Mouse (Mus musculus): ENCODE results near the gene Ep400. TPM values are rescaled to one million over a fixed set of nuclear protein-coding genes. Genes with fewer than 3 reads are reported as not detected.
"Not testable (repeated sequence)": the region's sequence is repeated elsewhere in the genome, so short reads cannot be mapped to it uniquely, and the experiment has no call there.

Gene Ep400
- polyA plus RNA-seq, 1 experiment from 2014 or later = 21.6 TPM

DNA sequence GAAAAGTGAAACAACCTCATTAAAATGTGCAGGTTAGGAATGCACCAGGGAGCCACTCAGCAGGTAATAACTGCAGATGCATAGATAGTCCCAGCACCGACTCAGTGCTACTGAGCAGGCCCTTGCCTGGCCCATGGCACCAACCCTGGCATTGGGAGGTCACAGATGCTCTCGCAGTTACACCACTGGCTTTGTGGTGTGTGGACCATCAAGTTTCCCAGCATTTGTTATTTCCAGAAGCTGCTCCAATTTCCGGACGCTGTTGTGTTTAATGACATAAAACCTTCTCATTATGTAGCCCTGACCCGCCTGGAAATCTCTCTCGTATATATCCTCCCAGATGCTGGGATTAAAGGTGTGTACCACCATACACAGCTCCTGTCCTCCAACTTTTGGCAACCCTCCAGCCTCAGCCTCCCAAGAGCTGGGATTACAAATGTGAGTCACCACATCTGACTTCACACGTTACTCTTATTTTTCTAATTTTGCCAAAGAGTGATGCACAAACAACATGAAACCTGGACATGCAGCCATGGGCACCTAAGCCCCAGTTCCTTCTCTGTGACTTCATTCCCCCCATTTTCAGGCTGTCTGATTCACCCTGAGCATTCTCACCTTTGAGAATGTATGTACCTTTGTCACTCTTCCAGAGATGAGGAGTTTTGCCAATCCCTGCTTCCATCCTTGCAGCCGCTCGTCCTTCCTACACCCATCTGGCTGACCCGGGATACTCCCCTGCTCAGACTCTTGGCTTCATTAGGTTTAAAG is 10.4 kb upstream of the Ep400 start:
- DNase-seq (ENCODE audit: low spot score) = no peak
- peak overlapping the region; percentile 63 for H3K4me3 ChIP-seq (replicated peaks; ENCODE audit: low read depth, low read length)
- WGBS = 44% methylated on average over 10 of the region's 10 CpGs
- H3K36me3 ChIP-seq (ENCODE audit: insufficient read depth, low read length) = peaks cover 21% of the 10 kb centered on the region; the same call in 1 of the 2 replicates
- H3K4me1 ChIP-seq (replicated peaks; ENCODE audit: insufficient read depth, low read length) = peaks cover 8% of the 10 kb centered on the region
- no peak for TF ChIP-seq CTCF (IDR thresholded peaks at IDR 0.05; ENCODE audit: low read depth)
- H3K27me3 ChIP-seq (ENCODE audit: insufficient read depth, low read length) = no peaks in the 10 kb centered on the region
- peak overlapping the region; percentile 79 for H3K27ac ChIP-seq
- H3K4me2 ChIP-seq (ENCODE audit: low read length) = peak overlapping the region; percentile 96
- peak; percentile 54 for ATAC-seq (replicated peaks; ENCODE audit: low FRiP score, low read depth)
- peak overlapping the region; percentile 80 for H3K9ac ChIP-seq (ENCODE audit: low read depth, low read length)
- no peaks in the 10 kb centered on the region for H3K9me3 ChIP-seq (replicated peaks; ENCODE audit: low read length)

DNA sequence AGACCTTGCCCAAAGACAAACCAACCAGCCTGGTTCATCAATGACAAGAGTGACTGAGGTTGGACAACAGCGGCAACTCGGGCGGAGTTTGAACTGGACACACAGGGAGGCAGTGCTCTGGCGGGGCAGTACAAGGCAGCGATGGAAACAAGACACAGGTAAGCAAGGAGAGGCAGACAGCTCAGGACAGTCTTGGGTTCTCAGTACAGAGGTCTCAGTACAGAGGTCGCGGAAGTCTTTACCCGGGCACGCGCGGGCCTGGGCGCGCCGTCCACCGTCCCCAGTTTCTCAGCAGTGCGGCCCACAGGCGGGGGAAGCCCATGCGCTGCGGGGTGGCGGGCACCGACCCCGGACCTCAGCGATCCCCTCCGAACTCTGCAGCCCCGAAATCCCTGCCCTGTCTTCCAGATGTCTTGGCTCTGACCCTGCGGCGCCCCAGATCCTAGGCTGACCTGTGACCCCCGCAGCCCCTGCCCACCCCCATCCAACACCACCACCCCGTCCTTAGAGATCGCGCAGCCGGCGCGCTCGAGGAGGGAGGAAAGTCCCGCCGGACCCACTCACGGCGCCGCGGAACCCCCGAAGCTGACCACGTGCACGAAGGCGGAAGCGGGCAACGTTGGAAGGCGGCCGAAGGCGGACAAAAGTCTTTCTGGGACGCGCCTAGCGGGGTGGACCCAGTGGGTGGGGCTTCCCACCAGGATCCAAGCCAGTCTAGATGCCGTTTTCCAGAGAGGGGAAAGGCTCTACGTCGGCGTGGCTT is 9.7 kb upstream of the Ep400 start, which contains the start of gene Pus1:
TSS of gene Pus1 (minus strand) at position 662 of the 763 bp plus-strand sequence.
- peaks cover 8% of the 10 kb centered on the region for H3K4me1 ChIP-seq (replicated peaks; ENCODE audit: insufficient read depth, low read length)
- H3K4me2 ChIP-seq (ENCODE audit: low read length) = peak within 1 kb of the TSS; percentile 96
- 0 out of 2 replicates have a peak, but pooled peaks cover 20% of the 10 kb centered on the region for H3K36me3 ChIP-seq (ENCODE audit: insufficient read depth, low read length)
- H3K27me3 ChIP-seq (ENCODE audit: insufficient read depth, low read length) = no peaks in the 10 kb centered on the region
- TF ChIP-seq CTCF (IDR thresholded peaks at IDR 0.05; ENCODE audit: low read depth) = no peak
- under 1% methylated on average over 52 of the region's 57 CpGs for WGBS
- peak; percentile 86 for ATAC-seq (replicated peaks; ENCODE audit: low FRiP score, low read depth)
- H3K9me3 ChIP-seq (replicated peaks; ENCODE audit: low read length) = no peaks in the 10 kb centered on the region
- peak within 1 kb of the TSS; percentile 63 for H3K4me3 ChIP-seq (replicated peaks; ENCODE audit: low read depth, low read length)
- H3K27ac ChIP-seq = peak within 1 kb of the TSS; percentile 79
- DNase-seq (ENCODE audit: low spot score) = peak; percentile 96
- H3K9ac ChIP-seq (ENCODE audit: low read depth, low read length) = peak within 1 kb of the TSS; percentile 80

GRCm38 (mm10) chr5:110779276-110779997 is 8.9 kb upstream of the Ep400 start:
- H3K9ac ChIP-seq (ENCODE audit: low read depth, low read length) = peak overlapping the region; percentile 80
- H3K27me3 ChIP-seq (ENCODE audit: insufficient read depth, low read length) = no peaks in the 10 kb centered on the region
- H3K27ac ChIP-seq = peak overlapping the region; percentile 79
- no peak for DNase-seq (ENCODE audit: low spot score)
- WGBS = 11% methylated on average over 15 of the region's 15 CpGs
- peak overlapping the region; percentile 63 for H3K4me3 ChIP-seq (replicated peaks; ENCODE audit: low read depth, low read length)
- no peak for ATAC-seq (replicated peaks; ENCODE audit: low FRiP score, low read depth)
- no peaks in the 10 kb centered on the region for H3K9me3 ChIP-seq (replicated peaks; ENCODE audit: low read length)
- peaks cover 27% of the 10 kb centered on the region for H3K36me3 ChIP-seq (ENCODE audit: insufficient read depth, low read length)
- peaks cover 8% of the 10 kb centered on the region for H3K4me1 ChIP-seq (replicated peaks; ENCODE audit: insufficient read depth, low read length)
- TF ChIP-seq CTCF (IDR thresholded peaks at IDR 0.05; ENCODE audit: low read depth) = no peak
- peak overlapping the region; percentile 96 for H3K4me2 ChIP-seq (ENCODE audit: low read length)

DNA sequence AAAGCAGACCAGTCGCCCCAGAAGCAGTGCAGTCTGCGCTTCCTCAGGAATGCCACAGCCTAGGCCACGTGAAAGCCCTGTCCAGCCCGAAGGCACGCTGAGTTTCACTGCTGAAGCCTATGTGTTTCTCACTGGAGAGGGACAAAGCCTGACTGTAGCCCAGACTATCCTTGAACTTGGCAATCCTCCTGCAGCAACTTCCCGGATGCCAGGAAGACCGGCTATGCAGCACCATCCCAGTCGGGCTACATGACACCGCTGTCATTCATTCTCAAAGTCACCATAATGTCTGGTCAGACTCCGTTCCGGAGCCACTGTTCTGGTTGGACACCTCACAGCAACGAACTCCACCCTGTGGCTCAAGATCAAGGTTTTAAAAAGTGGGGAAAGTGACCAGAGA is 7.7 kb upstream of the Ep400 start:
- no peak for DNase-seq (ENCODE audit: low spot score)
- Histone ChIP-seq H3K4me1 (replicated peaks; ENCODE audit: insufficient read depth, low read length) (peaks cover 8% of the 10 kb centered on the region), H3K9me3 (replicated peaks; ENCODE audit: low read length) (no peaks in the 10 kb centered on the region), H3K27ac (no peak overlapping the region), H3K4me3 (replicated peaks; ENCODE audit: low read depth, low read length) (no peak overlapping the region), H3K4me2 (ENCODE audit: low read length) (no peak overlapping the region), H3K27me3 (ENCODE audit: insufficient read depth, low read length) (no peaks in the 10 kb centered on the region), H3K36me3 (ENCODE audit: insufficient read depth, low read length) (peaks cover 37% of the 10 kb centered on the region), H3K9ac (ENCODE audit: low read depth, low read length) (no peak overlapping the region)
- WGBS = 82% methylated on average over 12 of the region's 12 CpGs
- no peak for TF ChIP-seq CTCF (IDR thresholded peaks at IDR 0.05; ENCODE audit: low read depth)
- ATAC-seq (replicated peaks; ENCODE audit: low FRiP score, low read depth) = no peak

GRCm38 (mm10) chr5:110776141-110776540 is 5.6 kb upstream of the Ep400 start:
- Histone ChIP-seq H3K4me1 (replicated peaks; ENCODE audit: insufficient read depth, low read length) (peaks cover 8% of the 10 kb centered on the region), H3K4me2 (ENCODE audit: low read length) (no peak overlapping the region), H3K4me3 (replicated peaks; ENCODE audit: low read depth, low read length) (no peak overlapping the region), H3K27me3 (ENCODE audit: insufficient read depth, low read length) (no peaks in the 10 kb centered on the region), H3K9me3 (replicated peaks; ENCODE audit: low read length) (no peaks in the 10 kb centered on the region), H3K9ac (ENCODE audit: low read depth, low read length) (no peak overlapping the region), H3K36me3 (ENCODE audit: insufficient read depth, low read length) (peaks cover 37% of the 10 kb centered on the region), H3K27ac (no peak overlapping the region)
- TF ChIP-seq CTCF (IDR thresholded peaks at IDR 0.05; ENCODE audit: low read depth) = no peak
- 94% methylated on average over 2 of the region's 2 CpGs for WGBS
- DNase-seq (ENCODE audit: low spot score) = no peak
- no peak for ATAC-seq (replicated peaks; ENCODE audit: low FRiP score, low read depth)

DNA sequence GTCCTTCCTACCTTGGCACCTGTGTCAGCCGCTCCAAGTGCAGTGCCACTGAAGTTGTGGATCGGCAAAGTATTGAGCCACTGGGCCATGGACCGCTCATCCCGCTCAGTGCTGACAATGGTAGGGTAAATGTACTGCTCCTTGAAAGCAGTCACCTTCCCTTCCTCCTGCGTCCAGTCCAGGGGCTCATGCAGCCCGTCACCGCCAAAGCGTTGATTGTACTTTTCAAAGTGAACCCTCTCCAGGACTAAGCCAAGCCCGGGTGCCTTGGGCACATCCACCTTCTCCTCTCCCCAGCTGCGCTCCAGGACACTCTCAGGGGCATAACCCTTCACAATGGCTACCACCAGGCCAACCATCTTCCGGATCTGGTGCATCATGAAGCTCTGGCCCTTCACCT is 4.0 kb upstream of the Ep400 start:
- no peak for DNase-seq (ENCODE audit: low spot score)
- no peak overlapping the region for H3K4me3 ChIP-seq (replicated peaks; ENCODE audit: low read depth, low read length)
- TF ChIP-seq CTCF (IDR thresholded peaks at IDR 0.05; ENCODE audit: low read depth) = no peak
- WGBS = 93% methylated on average over 11 of the region's 11 CpGs
- H3K27ac ChIP-seq = no peak overlapping the region
- H3K27me3 ChIP-seq (ENCODE audit: insufficient read depth, low read length) = no peaks in the 10 kb centered on the region
- no peaks in the 10 kb centered on the region for H3K9me3 ChIP-seq (replicated peaks; ENCODE audit: low read length)
- peaks cover 3% of the 10 kb centered on the region for H3K4me1 ChIP-seq (replicated peaks; ENCODE audit: insufficient read depth, low read length)
- ATAC-seq (replicated peaks; ENCODE audit: low FRiP score, low read depth) = no peak
- H3K9ac ChIP-seq (ENCODE audit: low read depth, low read length) = no peak overlapping the region
- H3K36me3 ChIP-seq (ENCODE audit: insufficient read depth, low read length) = peaks cover 37% of the 10 kb centered on the region
- H3K4me2 ChIP-seq (ENCODE audit: low read length) = no peak overlapping the region

- WGBS = 94% methylated on average over 9 of the region's 10 CpGs
- H3K27ac ChIP-seq; H3K4me2 ChIP-seq (ENCODE audit: low read length); H3K4me3 ChIP-seq (replicated peaks; ENCODE audit: low read depth, low read length); H3K9me3 ChIP-seq (replicated peaks; ENCODE audit: low read length); H3K27me3 ChIP-seq (ENCODE audit: insufficient read depth, low read length); H3K9ac ChIP-seq (ENCODE audit: low read depth, low read length); DNase-seq (ENCODE audit: low spot score); ATAC-seq (replicated peaks; ENCODE audit: low FRiP score, low read depth): not testable (repeated sequence)
- peaks cover 15% of the 10 kb centered on the region for H3K4me1 ChIP-seq (replicated peaks; ENCODE audit: insufficient read depth, low read length)
- peaks cover 35% of the 10 kb centered on the region for H3K36me3 ChIP-seq (ENCODE audit: insufficient read depth, low read length)
Observed at GRCm38 (mm10) chr5:110772945-110773344, 2.4 kb upstream of the Ep400 start.

Measured in kidney, postnatal 0 days (tissue).